Mouse (Mus musculus) right cerebral cortex, adult 18-20 months (tissue): ENCODE measurements around the gene Hp1bp3.

ENCODE experiments used
- DNase-seq: peaks from one replicate; pipeline ENCODE4 v3.0.0; 2022; ENCODE audit warnings: mixed read lengths

Gene Hp1bp3

GRCm38 (mm10) chr4:138223623-138224022, 7.5 kb downstream of the Hp1bp3 start:
- DNase-seq, result no peak

DNA sequence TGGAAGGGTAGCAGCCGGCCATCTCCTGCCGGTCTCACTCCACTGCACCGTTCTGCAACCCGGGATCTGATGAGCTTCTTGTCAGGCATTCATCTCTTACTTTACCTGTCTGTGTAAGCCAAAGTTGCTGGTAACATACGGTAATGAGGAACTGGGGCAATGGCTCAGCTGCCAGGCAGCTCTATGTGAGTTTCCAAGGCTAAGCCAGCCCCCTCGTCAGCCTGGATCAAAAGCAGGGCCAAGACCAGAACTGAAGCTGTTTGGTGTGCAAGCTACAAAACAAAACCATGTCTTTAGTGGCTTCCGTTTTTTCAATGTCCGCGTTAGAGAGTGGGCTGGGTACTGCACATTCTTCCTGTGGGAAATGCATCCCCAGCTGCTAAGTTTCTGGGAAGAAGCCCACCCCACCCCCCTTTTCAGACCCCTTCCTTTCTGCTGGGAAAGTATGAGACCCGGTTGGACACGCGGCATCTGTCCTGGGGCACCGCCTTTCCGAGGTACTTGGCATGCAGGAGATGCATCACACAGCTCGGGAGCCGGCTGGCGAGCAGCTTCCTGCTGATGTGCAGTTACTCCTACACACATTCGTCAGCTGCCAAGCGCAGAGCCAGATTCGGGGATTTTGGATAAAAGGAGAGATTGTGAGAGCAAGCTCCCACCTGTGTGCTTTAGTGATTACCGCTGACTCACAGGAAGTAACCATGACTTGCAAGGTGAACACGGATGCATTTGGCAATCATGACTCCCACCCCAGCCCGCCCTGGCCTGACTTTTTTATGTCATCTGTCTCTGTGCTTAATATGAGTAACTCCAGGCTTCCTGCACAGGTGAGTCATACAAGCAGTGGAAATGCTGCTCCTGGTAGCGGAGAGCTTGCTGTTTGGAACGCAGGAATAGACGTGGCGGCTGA, 30.9 kb downstream of the Hp1bp3 start:
- peak; percentile 92 for DNase-seq

GRCm38 (mm10) chr4:138250088-138250960, 34.2 kb downstream of the Hp1bp3 start, which contains the start of the genes Sh2d5 and Kif17:
Sh2d5 (plus strand) TSS chr4:138250403.
Kif17 (plus strand) TSS chr4:138250435.
- peak; percentile 96 for DNase-seq

GRCm38 (mm10) chr4:138251819-138252218, 35.7 kb downstream of the Hp1bp3 start:
- DNase-seq, result no peak

- DNase-seq, result no peak
Observed at GRCm38 (mm10) chr4:138252231-138252630, 36.1 kb downstream of the Hp1bp3 start.

DNA sequence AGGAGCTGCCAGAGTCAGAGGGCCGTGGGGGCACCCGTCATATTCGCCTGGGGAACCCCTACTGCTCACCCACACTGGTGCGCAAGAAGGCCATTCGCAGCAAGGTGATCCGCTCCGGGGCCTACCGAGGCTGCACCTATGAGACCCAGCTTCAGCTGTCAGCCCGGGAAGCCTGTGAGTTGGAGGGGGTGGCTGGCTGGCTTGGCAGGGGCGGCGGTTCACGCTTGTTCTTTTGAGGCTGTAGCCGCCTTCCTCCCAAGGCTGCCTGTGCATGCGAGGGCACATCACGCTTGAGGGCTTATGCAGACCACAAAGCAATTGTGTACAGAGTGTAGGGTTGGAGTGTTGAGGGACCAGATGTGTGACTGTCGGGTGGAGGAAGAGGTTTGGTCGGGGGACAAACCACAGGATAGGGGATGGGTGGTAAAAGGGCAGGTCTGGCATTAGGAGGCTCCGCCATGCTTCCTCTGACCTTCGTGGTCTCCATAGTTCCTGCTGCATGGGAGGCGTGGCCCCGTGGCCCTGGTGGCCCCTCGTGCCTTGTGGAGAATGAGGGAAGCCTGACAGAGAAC, 41.1 kb downstream of the Hp1bp3 start:
- no peak for DNase-seq

DNA sequence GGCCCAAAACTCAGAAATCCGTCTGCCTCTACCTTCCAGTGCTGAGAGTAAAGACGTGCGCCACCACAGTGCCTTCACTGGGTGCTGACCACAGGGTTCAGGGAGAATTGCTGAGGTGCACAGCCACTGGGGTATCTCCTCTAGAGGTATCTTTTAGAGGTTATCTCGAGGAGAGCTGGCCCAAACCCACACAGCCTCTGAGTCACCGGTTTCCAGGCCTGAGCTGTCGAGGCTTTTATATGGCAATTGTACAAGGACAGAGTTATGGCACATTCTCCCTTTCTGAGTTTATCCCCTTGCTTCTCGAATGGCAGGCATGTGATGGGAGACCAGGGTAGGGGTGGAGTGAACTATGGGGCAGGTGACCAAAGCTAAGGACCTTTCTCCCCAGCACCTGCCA, 42.6 kb downstream of the Hp1bp3 start:
- no peak for DNase-seq

GRCm38 (mm10) chr4:138259482-138259881, 43.4 kb downstream of the Hp1bp3 start:
- DNase-seq, result no peak

- DNase-seq, result peak; percentile 91
Observed at GRCm38 (mm10) chr4:138261843-138262681, 46.0 kb downstream of the Hp1bp3 start.

DNA sequence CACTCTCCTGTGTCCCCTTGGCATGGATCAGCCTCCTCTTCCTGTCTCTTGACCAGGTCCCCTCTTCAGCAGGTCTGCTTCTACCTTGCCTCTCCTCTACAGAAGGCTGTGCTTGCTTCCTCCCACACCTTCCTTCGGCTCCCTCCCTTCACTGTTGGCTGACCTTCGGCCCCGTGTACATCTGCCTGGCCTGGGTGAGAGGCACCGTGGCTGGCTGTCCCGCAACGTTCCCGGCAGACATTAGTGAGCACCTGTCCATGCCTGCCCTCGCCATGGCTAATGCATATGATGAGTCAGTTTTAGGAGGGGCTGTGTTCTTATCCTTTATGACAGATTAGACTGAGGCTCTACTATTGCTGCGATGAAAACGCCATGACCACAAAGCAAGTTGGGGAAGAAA, 51.8 kb downstream of the Hp1bp3 start:
- no peak for DNase-seq

GRCm38 (mm10) chr4:138272011-138272997, 56.2 kb downstream of the Hp1bp3 start:
- peak; percentile 86 for DNase-seq

DNA sequence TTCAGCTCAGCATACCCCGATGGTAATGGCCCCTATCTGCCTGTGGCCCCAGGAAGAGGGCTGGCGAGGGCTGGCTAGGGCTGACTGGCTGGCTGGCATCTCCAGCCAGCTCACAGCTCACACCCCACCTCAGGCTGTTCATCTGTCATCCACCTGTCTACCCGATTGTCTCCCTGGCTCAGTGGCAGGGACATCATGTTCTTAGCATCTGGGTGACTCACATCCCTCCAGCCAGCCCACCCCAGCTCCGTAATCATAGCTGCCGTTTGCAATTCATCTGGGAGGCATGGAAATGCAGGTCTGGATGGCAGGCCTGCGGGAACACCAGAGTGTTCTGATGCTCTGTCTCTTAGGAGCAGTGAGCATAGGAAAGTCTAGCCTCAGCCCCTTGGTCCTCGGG, 62.2 kb downstream of the Hp1bp3 start:
- peak; percentile 79 for DNase-seq

- DNase-seq, result peak; percentile 71
Observed at GRCm38 (mm10) chr4:138282834-138283233, 66.7 kb downstream of the Hp1bp3 start.

DNA sequence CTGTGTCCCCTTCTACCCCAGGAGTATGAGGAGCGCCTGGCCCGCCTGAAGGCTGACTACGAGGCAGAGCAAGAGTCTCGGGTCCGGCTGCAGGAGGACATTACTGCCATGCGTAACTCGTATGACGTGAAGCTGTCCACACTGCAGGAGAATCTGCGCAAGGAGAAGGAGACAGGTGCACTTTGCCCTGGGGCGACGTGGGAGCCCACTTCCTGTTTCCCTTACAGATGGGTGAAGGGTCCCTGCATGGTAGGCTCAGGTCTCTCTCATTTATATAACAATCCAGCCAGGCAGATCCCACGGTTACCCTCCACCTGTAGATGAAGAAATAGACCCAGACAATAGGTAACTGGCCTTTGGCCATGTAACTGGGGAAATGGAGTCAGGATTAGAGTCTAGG, 70.3 kb downstream of the Hp1bp3 start:
- no peak for DNase-seq

GRCm38 (mm10) chr4:138288691-138289090, 72.6 kb downstream of the Hp1bp3 start:
- no peak for DNase-seq

- DNase-seq, result no peak
Observed at GRCm38 (mm10) chr4:138292028-138292427, 75.9 kb downstream of the Hp1bp3 start.

- DNase-seq, result no peak
Observed at GRCm38 (mm10) chr4:138293261-138293948, 77.3 kb downstream of the Hp1bp3 start.

- no peak for DNase-seq
Observed at GRCm38 (mm10) chr4:138293949-138294550, 78.0 kb downstream of the Hp1bp3 start.
